Mouse (Mus musculus): Measurements from ENCODE around the gene Stim2. TPM values are rescaled to one million over a fixed set of nuclear protein-coding genes. Genes with fewer than 3 reads are reported as not detected.

Gene Stim2
- total and polyA plus RNA-seq, 3 experiments = 11.7 to 18.6 TPM; not detected in 1

DNA sequence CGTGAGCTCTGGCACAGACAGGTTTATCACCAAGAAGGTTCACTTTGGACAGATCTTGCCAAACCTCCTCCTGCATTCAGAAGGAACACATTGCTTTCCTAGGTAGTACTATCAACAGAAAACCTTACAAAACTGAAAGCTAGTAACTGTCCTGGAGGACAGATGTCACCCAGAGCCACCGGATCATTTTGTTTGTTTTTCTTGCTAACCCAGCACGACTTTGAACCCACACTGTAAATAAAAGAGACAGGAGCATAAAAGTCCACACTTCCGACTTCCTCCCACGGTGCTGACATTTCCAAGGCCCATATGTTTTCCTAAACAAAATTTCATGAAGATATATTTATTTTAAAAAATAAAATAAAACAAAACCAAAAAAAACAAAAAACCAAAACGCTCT, 41.0 kb upstream of the Stim2 start:
- TF ChIP-seq ZMIZ1 (IDR thresholded peaks at IDR 0.05; ENCODE audit: low read depth, low read length) (no peak), ETS1 (IDR thresholded peaks at IDR 0.05; ENCODE audit: low read depth, low read length) (no peak), TCF12 (IDR thresholded peaks at IDR 0.05; ENCODE audit: low read depth, low read length) (no peak), MAFK (IDR thresholded peaks at IDR 0.05; ENCODE audit: borderline replicate concordance, low read depth, low read length) (no peak), ZC3H11A (IDR thresholded peaks at IDR 0.05; ENCODE audit: low read depth, low read length) (no peak), SIN3A (IDR thresholded peaks at IDR 0.05; ENCODE audit: low read length) (no peak)
- H3K36me3 ChIP-seq (ENCODE audit: control insufficient read depth in 1 of 2, insufficient read depth in 2 of 2, low read length in 2 of 2) = no peaks in the 10 kb centered on the region
- H3K4me3 ChIP-seq (ENCODE audit: control insufficient read depth in 1 of 2, insufficient read depth in 1 of 2, low read depth in 2 of 2, low read length in 2 of 2) = no peak overlapping the region
- H3K27me3 ChIP-seq (ENCODE audit: control insufficient read depth in 1 of 2, insufficient read depth in 2 of 2, low read length in 2 of 2) = no peaks in the 10 kb centered on the region
- no peak for DNase-seq (ENCODE audit: low read depth, low spot score)
- H3K9me3 ChIP-seq (replicated peaks; ENCODE audit: insufficient read depth, low read length) = no peaks in the 10 kb centered on the region
- H3K27ac ChIP-seq (ENCODE audit: control insufficient read depth, low read depth, low read length) = no peak overlapping the region
- H3K9ac ChIP-seq (ENCODE audit: control insufficient read depth, low read depth, low read length, poor library complexity, severe bottlenecking) = no peak overlapping the region
- no peaks in the 10 kb centered on the region for H3K4me1 ChIP-seq (ENCODE audit: control insufficient read depth in 1 of 2, insufficient read depth in 2 of 2, low read length in 2 of 2)
- no peaks in the 10 kb centered on the region for H3K79me2 ChIP-seq (ENCODE audit: control insufficient read depth, insufficient read depth, low read length, poor library complexity)

DNA sequence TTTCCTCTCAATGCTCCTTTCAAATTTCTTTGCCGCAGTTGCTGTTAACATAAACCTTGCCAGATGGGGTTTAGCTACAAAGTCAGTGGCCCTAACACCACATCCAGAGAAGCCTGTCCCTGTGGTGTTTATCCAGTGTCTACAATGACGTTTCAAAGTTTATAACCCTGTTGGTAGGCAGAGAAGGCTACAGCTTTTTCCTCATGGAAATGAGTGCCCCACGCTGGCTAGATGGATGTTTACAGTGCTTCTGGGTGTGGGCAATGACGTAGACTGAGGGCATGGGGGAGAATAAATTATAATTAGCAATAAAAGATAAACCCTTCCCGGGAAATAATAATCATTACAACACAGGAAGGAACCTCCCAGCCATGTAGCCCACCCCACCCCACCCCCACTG, 37.1 kb upstream of the Stim2 start:
- Histone ChIP-seq H3K4me1 (ENCODE audit: control insufficient read depth in 1 of 2, insufficient read depth in 2 of 2, low read length in 2 of 2) (no peaks in the 10 kb centered on the region), H3K36me3 (ENCODE audit: control insufficient read depth in 1 of 2, insufficient read depth in 2 of 2, low read length in 2 of 2) (no peaks in the 10 kb centered on the region), H3K27me3 (ENCODE audit: control insufficient read depth in 1 of 2, insufficient read depth in 2 of 2, low read length in 2 of 2) (no peaks in the 10 kb centered on the region), H3K4me3 (ENCODE audit: control insufficient read depth in 1 of 2, insufficient read depth in 1 of 2, low read depth in 2 of 2, low read length in 2 of 2) (no peak overlapping the region), H3K27ac (ENCODE audit: control insufficient read depth, low read depth, low read length) (no peak overlapping the region), H3K9me3 (replicated peaks; ENCODE audit: insufficient read depth, low read length) (no peaks in the 10 kb centered on the region), H3K9ac (ENCODE audit: control insufficient read depth, low read depth, low read length, poor library complexity, severe bottlenecking) (no peak overlapping the region), H3K79me2 (ENCODE audit: control insufficient read depth, insufficient read depth, low read length, poor library complexity) (no peaks in the 10 kb centered on the region)
- no peak for DNase-seq (ENCODE audit: low read depth, low spot score)
- TF ChIP-seq POLR2AphosphoS2 (IDR thresholded peaks at IDR 0.05; ENCODE audit: low read length) = no peak
- TF ChIP-seq GABPA (IDR thresholded peaks at IDR 0.05; ENCODE audit: low read depth, low read length) = no peak
- no peak for TF ChIP-seq NELFE (IDR thresholded peaks at IDR 0.05; ENCODE audit: low read depth, low read length)
- no peak for TF ChIP-seq USF2 (IDR thresholded peaks at IDR 0.05; ENCODE audit: borderline replicate concordance in 1 of 2, insufficient read depth in 1 of 2, low read depth in 1 of 2, low read length in 2 of 2)
- TF ChIP-seq CTCF (IDR thresholded peaks at IDR 0.05 in 2 of 3, conservative IDR thresholded peaks at IDR 0.05 in 1 of 3; ENCODE audit: control insufficient read depth in 1 of 3, insufficient read depth in 1 of 3, low read depth in 2 of 3, low read length in 3 of 3, poor library complexity in 1 of 3, severe bottlenecking in 1 of 3) = no peak
- no peak for TF ChIP-seq HCFC1 (IDR thresholded peaks at IDR 0.05; ENCODE audit: low read depth, low read length)

DNA sequence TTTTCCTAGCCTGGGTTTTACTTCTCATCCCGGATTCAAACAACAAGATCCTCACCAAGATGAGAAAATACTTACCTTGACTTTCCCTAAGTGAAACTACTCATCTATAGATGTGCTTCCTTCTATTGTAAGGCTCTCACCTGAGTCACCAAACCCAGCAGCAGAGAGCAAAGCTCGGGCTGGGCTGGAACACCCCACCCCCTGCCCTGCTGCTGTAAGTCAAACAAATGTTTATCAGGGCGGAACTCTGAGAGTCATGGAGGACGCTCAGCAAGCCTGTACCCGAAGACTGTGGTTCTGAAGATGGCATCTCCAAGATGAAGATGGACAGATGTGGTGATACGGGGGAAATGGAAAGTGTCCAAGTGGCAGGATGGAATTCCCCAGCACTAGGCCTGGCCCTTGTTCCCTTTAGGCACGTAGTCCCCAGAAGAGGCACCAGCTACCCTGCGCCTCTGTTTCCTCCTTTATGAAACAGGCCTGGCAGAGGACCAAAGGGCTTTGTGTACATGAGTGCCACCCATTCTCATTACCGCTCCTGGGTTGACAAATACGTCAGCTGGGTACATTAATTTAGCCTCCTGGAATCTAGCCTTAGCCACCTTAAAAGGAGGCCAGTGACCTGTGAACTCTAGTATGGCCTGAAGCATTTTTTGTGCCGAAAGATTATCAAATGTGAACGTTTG, 36.3 kb upstream of the Stim2 start:
- H3K36me3 ChIP-seq (ENCODE audit: control insufficient read depth in 1 of 2, insufficient read depth in 2 of 2, low read length in 2 of 2) = no peaks in the 10 kb centered on the region
- H3K79me2 ChIP-seq (ENCODE audit: control insufficient read depth, insufficient read depth, low read length, poor library complexity) = no peaks in the 10 kb centered on the region
- H3K4me3 ChIP-seq (ENCODE audit: control insufficient read depth in 1 of 2, insufficient read depth in 1 of 2, low read depth in 2 of 2, low read length in 2 of 2) = no peak overlapping the region
- no peaks in the 10 kb centered on the region for H3K4me1 ChIP-seq (ENCODE audit: control insufficient read depth in 1 of 2, insufficient read depth in 2 of 2, low read length in 2 of 2)
- no peaks in the 10 kb centered on the region for H3K9me3 ChIP-seq (replicated peaks; ENCODE audit: insufficient read depth, low read length)
- no peaks in the 10 kb centered on the region for H3K27me3 ChIP-seq (ENCODE audit: control insufficient read depth in 1 of 2, insufficient read depth in 2 of 2, low read length in 2 of 2)
- DNase-seq (ENCODE audit: low read depth, low spot score) = no peak
- TF ChIP-seq GABPA (IDR thresholded peaks at IDR 0.05; ENCODE audit: low read depth, low read length) (no peak), MAFK (IDR thresholded peaks at IDR 0.05; ENCODE audit: borderline replicate concordance, low read depth, low read length) (no peak), NELFE (IDR thresholded peaks at IDR 0.05; ENCODE audit: low read depth, low read length) (no peak)
- no peak overlapping the region for H3K27ac ChIP-seq (ENCODE audit: control insufficient read depth, low read depth, low read length)
- no peak overlapping the region for H3K9ac ChIP-seq (ENCODE audit: control insufficient read depth, low read depth, low read length, poor library complexity, severe bottlenecking)

Measured in MEL (cell line).